Mouse (Mus musculus): ENCODE measurements at regions not wholly inside any gene's neighbourhood (a gene's known extent, or its start where the extent isn't known, plus 50 kb on each side); places are given as distances from the start of the nearest gene placed in this dataset.

DNA sequence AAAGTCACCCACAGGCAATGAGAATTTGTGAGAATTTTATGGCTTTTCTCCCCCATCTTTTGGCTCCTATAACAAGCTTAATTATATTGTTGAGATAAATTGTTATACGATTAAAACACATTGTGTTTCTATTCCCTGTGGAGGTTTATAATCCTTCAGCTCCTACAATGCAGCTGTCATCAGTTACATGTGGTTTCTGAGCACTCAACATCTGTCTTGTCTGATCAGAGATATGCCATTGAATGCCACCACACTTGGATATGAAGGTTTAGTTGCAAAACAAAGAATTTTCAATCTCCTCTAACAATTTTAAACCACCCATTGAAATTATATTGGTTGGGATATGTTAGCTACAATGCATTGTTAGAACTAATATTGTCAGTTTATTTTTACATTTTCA, 338.7 kb upstream of the Tnp1 start:
- no peaks in the 10 kb centered on the region for H3K36me3 ChIP-seq (ENCODE audit: control insufficient read depth, insufficient read depth, low read length)
- ATAC-seq (ENCODE audit: low FRiP score, low TSS enrichment) (no peak), DNase-seq (no peak)
- WGBS, result 73% methylated on average over 1 of the region's 1 CpGs
- no peaks in the 10 kb centered on the region for H3K4me1 ChIP-seq (ENCODE audit: control insufficient read depth, insufficient read depth, low read length)
- H3K27me3 ChIP-seq (ENCODE audit: control insufficient read depth, insufficient read depth, low read length), result no peaks in the 10 kb centered on the region
- H3K4me2 ChIP-seq (ENCODE audit: low read length), result no peak overlapping the region
- H3K9me3 ChIP-seq (ENCODE audit: control insufficient read depth, low read length), result no peaks in the 10 kb centered on the region
- no peak overlapping the region for H3K4me3 ChIP-seq (replicated peaks; ENCODE audit: low read depth, low read length)
- no peak overlapping the region for H3K27ac ChIP-seq (replicated peaks; ENCODE audit: low read depth, low read length)
- no peak overlapping the region for H3K9ac ChIP-seq (replicated peaks; ENCODE audit: low read length)

DNA sequence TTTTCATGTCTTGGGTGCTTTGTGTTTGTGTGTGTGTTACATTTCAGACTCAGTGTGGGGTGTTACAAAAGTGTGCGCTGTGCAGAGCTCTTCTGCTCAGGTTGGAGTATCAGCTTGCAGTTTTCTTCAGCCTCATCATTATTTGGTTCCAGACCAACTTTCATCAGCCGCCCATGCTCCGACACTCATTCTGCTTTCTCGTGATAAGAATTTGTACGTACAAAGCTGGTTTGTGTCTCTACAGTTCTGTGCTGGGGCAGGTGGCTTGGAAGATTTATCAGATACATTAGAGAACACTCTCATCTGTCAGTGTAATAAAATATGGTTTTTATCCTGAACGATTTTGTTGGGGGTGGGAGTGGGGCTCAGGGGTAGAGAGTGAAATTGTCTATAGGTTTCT, 332.8 kb upstream of the Tnp1 start:
- Histone ChIP-seq H3K36me3 (ENCODE audit: control insufficient read depth, insufficient read depth, low read length) (no peaks in the 10 kb centered on the region), H3K9ac (replicated peaks; ENCODE audit: low read length) (no peak overlapping the region), H3K27ac (replicated peaks; ENCODE audit: low read depth, low read length) (no peak overlapping the region), H3K27me3 (ENCODE audit: control insufficient read depth, insufficient read depth, low read length) (no peaks in the 10 kb centered on the region), H3K4me1 (ENCODE audit: control insufficient read depth, insufficient read depth, low read length) (no peaks in the 10 kb centered on the region), H3K4me3 (replicated peaks; ENCODE audit: low read depth, low read length) (no peak overlapping the region), H3K9me3 (ENCODE audit: control insufficient read depth, low read length) (no peaks in the 10 kb centered on the region), H3K4me2 (ENCODE audit: low read length) (no peak overlapping the region)
- ATAC-seq (ENCODE audit: low FRiP score, low TSS enrichment) (no peak), DNase-seq (no peak)
- 85% methylated on average over 6 of the region's 6 CpGs for WGBS

- no peak overlapping the region for H3K4me2 ChIP-seq (ENCODE audit: low read length)
- no peaks in the 10 kb centered on the region for H3K27me3 ChIP-seq (ENCODE audit: control insufficient read depth, insufficient read depth, low read length)
- no peaks in the 10 kb centered on the region for H3K4me1 ChIP-seq (ENCODE audit: control insufficient read depth, insufficient read depth, low read length)
- H3K9ac ChIP-seq (replicated peaks; ENCODE audit: low read length), result no peak overlapping the region
- no peaks in the 10 kb centered on the region for H3K9me3 ChIP-seq (ENCODE audit: control insufficient read depth, low read length)
- no peaks in the 10 kb centered on the region for H3K36me3 ChIP-seq (ENCODE audit: control insufficient read depth, insufficient read depth, low read length)
- H3K4me3 ChIP-seq (replicated peaks; ENCODE audit: low read depth, low read length), result no peak overlapping the region
- DNase-seq, result no peak
- no peak overlapping the region for H3K27ac ChIP-seq (replicated peaks; ENCODE audit: low read depth, low read length)
- no peak for ATAC-seq (ENCODE audit: low FRiP score, low TSS enrichment)
- WGBS, result 71% methylated on average over 1 of the region's 1 CpGs
Observed at GRCm38 (mm10) chr1:73344587-73344986, 328.9 kb upstream of the Tnp1 start.

GRCm38 (mm10) chr1:73341911-73342310, 326.2 kb upstream of the Tnp1 start:
- Histone ChIP-seq H3K4me3 (replicated peaks; ENCODE audit: low read depth, low read length) (no peak overlapping the region), H3K27me3 (ENCODE audit: control insufficient read depth, insufficient read depth, low read length) (no peaks in the 10 kb centered on the region), H3K4me1 (ENCODE audit: control insufficient read depth, insufficient read depth, low read length) (no peaks in the 10 kb centered on the region), H3K27ac (replicated peaks; ENCODE audit: low read depth, low read length) (no peak overlapping the region), H3K9me3 (ENCODE audit: control insufficient read depth, low read length) (no peaks in the 10 kb centered on the region), H3K4me2 (ENCODE audit: low read length) (no peak overlapping the region), H3K36me3 (ENCODE audit: control insufficient read depth, insufficient read depth, low read length) (no peaks in the 10 kb centered on the region), H3K9ac (replicated peaks; ENCODE audit: low read length) (no peak overlapping the region)
- ATAC-seq (ENCODE audit: low FRiP score, low TSS enrichment) (no peak), DNase-seq (no peak)
- 86% methylated on average over 5 of the region's 5 CpGs for WGBS

GRCm38 (mm10) chr1:73337401-73337800, 321.7 kb upstream of the Tnp1 start:
- Histone ChIP-seq H3K4me3 (replicated peaks; ENCODE audit: low read depth, low read length) (no peak overlapping the region), H3K4me1 (ENCODE audit: control insufficient read depth, insufficient read depth, low read length) (no peaks in the 10 kb centered on the region), H3K4me2 (ENCODE audit: low read length) (no peak overlapping the region), H3K27ac (replicated peaks; ENCODE audit: low read depth, low read length) (no peak overlapping the region), H3K9me3 (ENCODE audit: control insufficient read depth, low read length) (no peaks in the 10 kb centered on the region), H3K36me3 (ENCODE audit: control insufficient read depth, insufficient read depth, low read length) (no peaks in the 10 kb centered on the region), H3K9ac (replicated peaks; ENCODE audit: low read length) (no peak overlapping the region), H3K27me3 (ENCODE audit: control insufficient read depth, insufficient read depth, low read length) (no peaks in the 10 kb centered on the region)
- DNase-seq, result no peak
- WGBS, result 80% methylated on average over 2 of the region's 2 CpGs
- ATAC-seq (ENCODE audit: low FRiP score, low TSS enrichment), result no peak

DNA sequence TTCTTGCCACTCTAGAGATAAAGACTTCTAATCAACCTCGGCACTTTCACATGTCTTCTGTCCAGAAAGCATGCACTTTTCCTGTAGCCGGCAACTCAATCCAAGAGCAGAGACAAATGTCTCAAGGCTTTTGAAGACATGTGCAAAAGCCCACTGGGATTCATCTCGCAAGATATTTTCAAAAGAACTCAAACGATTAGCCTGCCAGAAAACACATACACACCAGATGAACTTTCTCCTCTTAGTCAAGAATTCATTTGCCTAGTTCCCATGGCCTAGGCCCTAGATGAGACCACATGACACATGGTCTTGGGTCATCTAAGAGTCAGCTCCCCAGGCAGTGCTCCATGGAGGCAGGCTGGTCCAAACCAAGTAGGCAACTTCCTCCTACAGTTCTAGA, 293.8 kb upstream of the Tnp1 start:
- 91% methylated on average over 4 of the region's 4 CpGs for WGBS
- DNase-seq (no peak), ATAC-seq (ENCODE audit: low FRiP score, low TSS enrichment) (no peak)
- H3K9ac ChIP-seq (replicated peaks; ENCODE audit: low read length), result no peak overlapping the region
- no peaks in the 10 kb centered on the region for H3K4me1 ChIP-seq (ENCODE audit: control insufficient read depth, insufficient read depth, low read length)
- H3K9me3 ChIP-seq (ENCODE audit: control insufficient read depth, low read length), result no peaks in the 10 kb centered on the region
- H3K36me3 ChIP-seq (ENCODE audit: control insufficient read depth, insufficient read depth, low read length), result no peaks in the 10 kb centered on the region
- H3K27ac ChIP-seq (replicated peaks; ENCODE audit: low read depth, low read length), result no peak overlapping the region
- H3K27me3 ChIP-seq (ENCODE audit: control insufficient read depth, insufficient read depth, low read length), result no peaks in the 10 kb centered on the region
- H3K4me2 ChIP-seq (ENCODE audit: low read length), result no peak overlapping the region
- no peak overlapping the region for H3K4me3 ChIP-seq (replicated peaks; ENCODE audit: low read depth, low read length)

DNA sequence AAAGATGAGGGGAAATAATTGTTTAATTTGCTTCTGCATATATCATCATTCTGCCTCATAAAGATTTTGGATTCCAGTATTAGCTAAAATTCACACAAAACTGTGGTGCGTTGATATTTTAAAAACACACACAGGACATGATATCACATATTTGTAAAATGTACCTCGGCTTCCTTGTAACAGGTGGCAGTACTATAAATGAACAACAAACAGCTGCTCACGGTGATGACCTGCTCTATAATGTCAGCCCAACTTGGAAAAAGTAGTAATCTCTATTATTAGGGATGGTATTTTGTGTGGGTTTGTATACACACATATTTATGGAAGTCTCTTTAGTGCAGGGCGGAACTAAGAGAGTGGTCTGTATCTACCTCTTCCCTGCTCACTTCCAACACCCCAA, 292.7 kb upstream of the Tnp1 start:
- Histone ChIP-seq H3K27ac (replicated peaks; ENCODE audit: low read depth, low read length) (no peak overlapping the region), H3K4me2 (ENCODE audit: low read length) (no peak overlapping the region), H3K9me3 (ENCODE audit: control insufficient read depth, low read length) (no peaks in the 10 kb centered on the region), H3K4me1 (ENCODE audit: control insufficient read depth, insufficient read depth, low read length) (no peaks in the 10 kb centered on the region), H3K4me3 (replicated peaks; ENCODE audit: low read depth, low read length) (no peak overlapping the region), H3K9ac (replicated peaks; ENCODE audit: low read length) (no peak overlapping the region), H3K36me3 (ENCODE audit: control insufficient read depth, insufficient read depth, low read length) (no peaks in the 10 kb centered on the region), H3K27me3 (ENCODE audit: control insufficient read depth, insufficient read depth, low read length) (no peaks in the 10 kb centered on the region)
- ATAC-seq (ENCODE audit: low FRiP score, low TSS enrichment) (no peak), DNase-seq (no peak)
- 96% methylated on average over 4 of the region's 4 CpGs for WGBS

DNA sequence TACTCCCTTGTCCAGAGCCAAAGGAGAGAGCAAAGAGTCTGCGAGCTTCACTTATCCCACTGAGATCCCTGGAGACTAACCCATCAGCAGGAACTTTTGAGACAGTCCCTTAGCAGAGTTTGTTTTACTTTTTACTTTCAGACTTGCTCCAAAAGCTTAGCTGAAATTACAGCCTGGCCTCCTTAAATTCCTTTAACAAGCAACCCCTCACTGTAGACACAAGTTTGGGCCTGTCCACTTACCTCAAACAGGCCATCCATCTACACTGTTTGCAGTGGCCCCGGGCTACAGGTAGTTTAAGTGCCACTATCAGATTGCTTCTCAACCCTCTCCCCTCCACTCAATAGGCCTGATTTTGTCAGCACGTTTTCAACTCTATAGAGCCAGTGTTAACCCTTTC, 291.5 kb upstream of the Tnp1 start:
- H3K27me3 ChIP-seq (ENCODE audit: control insufficient read depth, insufficient read depth, low read length), result no peaks in the 10 kb centered on the region
- no peaks in the 10 kb centered on the region for H3K9me3 ChIP-seq (ENCODE audit: control insufficient read depth, low read length)
- H3K4me3 ChIP-seq (replicated peaks; ENCODE audit: low read depth, low read length), result no peak overlapping the region
- no peak for DNase-seq
- H3K27ac ChIP-seq (replicated peaks; ENCODE audit: low read depth, low read length), result no peak overlapping the region
- H3K4me2 ChIP-seq (ENCODE audit: low read length), result no peak overlapping the region
- 37% methylated on average over 3 of the region's 3 CpGs for WGBS
- ATAC-seq (ENCODE audit: low FRiP score, low TSS enrichment), result no peak
- no peaks in the 10 kb centered on the region for H3K36me3 ChIP-seq (ENCODE audit: control insufficient read depth, insufficient read depth, low read length)
- H3K9ac ChIP-seq (replicated peaks; ENCODE audit: low read length), result no peak overlapping the region
- no peaks in the 10 kb centered on the region for H3K4me1 ChIP-seq (ENCODE audit: control insufficient read depth, insufficient read depth, low read length)

GRCm38 (mm10) chr1:73299978-73300688, 284.4 kb upstream of the Tnp1 start:
- no peaks in the 10 kb centered on the region for H3K9me3 ChIP-seq (ENCODE audit: control insufficient read depth, low read length)
- DNase-seq (no peak), ATAC-seq (ENCODE audit: low FRiP score, low TSS enrichment) (no peak)
- no peaks in the 10 kb centered on the region for H3K36me3 ChIP-seq (ENCODE audit: control insufficient read depth, insufficient read depth, low read length)
- H3K4me1 ChIP-seq (ENCODE audit: control insufficient read depth, insufficient read depth, low read length), result no peaks in the 10 kb centered on the region
- 66% methylated on average over 4 of the region's 4 CpGs for WGBS
- H3K4me3 ChIP-seq (replicated peaks; ENCODE audit: low read depth, low read length), result no peak overlapping the region
- no peaks in the 10 kb centered on the region for H3K27me3 ChIP-seq (ENCODE audit: control insufficient read depth, insufficient read depth, low read length)
- no peak overlapping the region for H3K9ac ChIP-seq (replicated peaks; ENCODE audit: low read length)
- H3K27ac ChIP-seq (replicated peaks; ENCODE audit: low read depth, low read length), result no peak overlapping the region
- no peak overlapping the region for H3K4me2 ChIP-seq (ENCODE audit: low read length)

Measured in midbrain, embryonic 14.5 days (tissue).